Comparison of ENCODE assay signal across 16 mouse cellular contexts in the genomic region with DNA sequence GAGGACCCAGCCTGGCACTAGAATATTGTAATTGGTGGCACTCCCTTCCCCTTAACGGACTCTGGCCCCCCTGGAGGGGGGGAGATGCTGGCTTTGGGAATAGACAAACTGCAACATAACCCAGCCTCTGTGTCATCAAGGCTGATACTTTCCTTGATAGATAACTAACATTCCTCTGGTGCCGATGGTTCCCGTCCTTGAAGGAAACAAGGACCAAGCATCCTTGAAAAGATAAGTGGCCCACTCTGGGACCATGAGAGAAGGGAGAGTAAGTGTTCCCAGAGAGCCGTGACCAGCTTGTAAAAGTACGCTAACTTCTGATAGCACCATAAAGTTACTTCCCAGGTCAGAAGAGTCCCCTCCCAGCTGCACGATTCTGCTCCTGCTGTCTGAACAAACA. TPM values are rescaled to one million over a fixed set of nuclear protein-coding genes. Genes with fewer than 3 reads are reported as not detected.
"Had no signal": no experiment of that assay in that cellular context is flagged by ENCODE, and none has a peak within 500 bp of the region (broad histone marks: within the 10 kb centered on the region; RNA-seq: fewer than 3 reads in every experiment).

No protein-coding gene starts in this region.

- H3K9me3 ChIP-seq: liver, embryonic 13.5 days; midbrain, embryonic 12.5 days; midbrain, embryonic 15.5 days; neural tube, embryonic 12.5 days; neural tube, embryonic 15.5 days had no signal

- H3K36me3 ChIP-seq: liver, embryonic 13.5 days; midbrain, embryonic 12.5 days; midbrain, embryonic 15.5 days; neural tube, embryonic 12.5 days; neural tube, embryonic 15.5 days had no signal

- H3K4me3 ChIP-seq: liver, embryonic 13.5 days; midbrain, embryonic 12.5 days; midbrain, embryonic 15.5 days; neural tube, embryonic 12.5 days; neural tube, embryonic 15.5 days had no signal

- H3K27me3 ChIP-seq: liver, embryonic 13.5 days; midbrain, embryonic 12.5 days; midbrain, embryonic 15.5 days; neural tube, embryonic 12.5 days; neural tube, embryonic 15.5 days had no signal

- H3K4me1 ChIP-seq: liver, embryonic 13.5 days; midbrain, embryonic 12.5 days; midbrain, embryonic 15.5 days; neural tube, embryonic 12.5 days; neural tube, embryonic 15.5 days had no signal

- H3K9ac ChIP-seq: liver, embryonic 13.5 days; midbrain, embryonic 12.5 days; midbrain, embryonic 15.5 days; neural tube, embryonic 12.5 days; neural tube, embryonic 15.5 days had no signal

- DNase-seq: kidney, adult 18-20 months; kidney, adult 9 months; kidney, postnatal 14 days; kidney, postnatal 4 days; left cerebral cortex, postnatal 4 days; liver, embryonic 13.5 days; lung, adult 2 months; lung, postnatal 14 days; lung, postnatal 4 days; thymus, adult 18-20 months; thymus, postnatal 36 days had no signal

- H3K27ac ChIP-seq: liver, embryonic 13.5 days; midbrain, embryonic 12.5 days; midbrain, embryonic 15.5 days; neural tube, embryonic 12.5 days; neural tube, embryonic 15.5 days had no signal

RNA-seq across cellular contexts. Expression of gene Col17a1, which starts 30.6 kb away (rescaled TPM):
- total RNA-seq: megakaryocyte progenitor cell, adult 5-6 weeks had no signal
